Mouse (Mus musculus): ENCODE results near the gene Dph5. TPM values are rescaled to one million over a fixed set of nuclear protein-coding genes. Genes with fewer than 3 reads are reported as not detected.
A peak's percentile ranks its signal among the peaks of the same experiment; 100 is the strongest.
"Not testable (repeated sequence)": the region's sequence is repeated elsewhere in the genome, so short reads cannot be mapped to it uniquely, and the experiment has no call there.

The Dph5 gene
- 10 to 100 TPM; 12.1 to 12.4 TPM for total RNA-seq (2021)
- long read RNA-seq, experiment 1, transcript Dph5-201 (8 exons, 1,576 nt): major isoform, 7 of 14 reads
- long read RNA-seq, experiment 1, partial matches to known transcripts: 2 of 14 reads
- long read RNA-seq, experiment 1, other reads (novel, unspliced or antisense): 3 of 14 reads
- long read RNA-seq, experiment 2, partial matches to known transcripts: 1 of 6 reads
- long read RNA-seq, experiment 2, other reads (novel, unspliced or antisense): 0 of 6 reads

DNA sequence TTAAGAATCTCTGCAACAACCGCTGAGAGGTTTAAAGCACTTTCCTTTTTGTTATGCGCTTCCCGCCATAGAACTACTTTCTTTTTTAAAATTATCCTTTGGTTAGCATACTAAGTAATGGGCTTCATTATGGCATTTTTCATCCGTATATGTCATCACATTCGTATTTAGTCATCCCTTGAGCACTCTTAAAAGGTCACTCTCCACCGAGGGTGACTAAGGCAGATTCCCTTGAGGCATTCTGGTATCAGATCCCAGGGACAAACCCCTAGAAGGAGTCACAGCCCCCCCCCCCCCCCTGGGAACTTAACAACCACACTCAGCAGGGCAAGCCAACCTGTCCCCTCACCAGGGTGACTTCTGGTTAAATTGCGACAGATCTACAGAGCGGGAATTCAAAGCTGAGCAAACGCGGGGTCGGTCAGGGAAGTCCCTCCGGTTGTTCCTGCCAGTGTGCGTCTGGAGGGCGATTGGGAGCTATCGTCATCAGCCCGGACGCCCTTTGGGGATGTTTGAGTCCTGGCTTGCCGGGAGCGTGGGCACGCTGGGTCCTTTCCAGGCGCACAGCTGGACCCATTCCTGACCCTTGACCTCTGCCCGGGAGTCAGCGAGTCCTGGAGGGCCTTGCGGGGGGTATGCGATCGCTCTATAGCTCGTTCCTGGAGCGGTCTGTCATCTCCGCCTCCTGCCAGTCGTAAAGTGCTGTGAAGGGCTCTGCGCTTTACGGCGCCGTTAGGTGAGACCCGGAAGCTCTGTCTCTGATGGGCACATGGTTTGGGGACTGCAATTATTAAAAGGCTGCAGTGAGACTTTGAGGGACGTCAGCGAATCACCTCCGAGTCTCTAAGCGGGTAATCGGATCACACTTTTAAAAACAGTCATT, at the start of gene Dph5:
Dph5 (plus strand) TSS at position 411 of the 883 bp plus-strand sequence.
- DNase-seq (ENCODE audit: low spot score in 2 of 2): peak; percentile 93 to 96

GRCm38 (mm10) chr3:115844566-115844965, 43.1 kb upstream of the Dph5 start:
- DNase-seq (ENCODE audit: low spot score in 2 of 2): no peak

GRCm38 (mm10) chr3:115845032-115845618, 42.5 kb upstream of the Dph5 start:
- DNase-seq (ENCODE audit: low spot score in 2 of 2): no peak

DNA sequence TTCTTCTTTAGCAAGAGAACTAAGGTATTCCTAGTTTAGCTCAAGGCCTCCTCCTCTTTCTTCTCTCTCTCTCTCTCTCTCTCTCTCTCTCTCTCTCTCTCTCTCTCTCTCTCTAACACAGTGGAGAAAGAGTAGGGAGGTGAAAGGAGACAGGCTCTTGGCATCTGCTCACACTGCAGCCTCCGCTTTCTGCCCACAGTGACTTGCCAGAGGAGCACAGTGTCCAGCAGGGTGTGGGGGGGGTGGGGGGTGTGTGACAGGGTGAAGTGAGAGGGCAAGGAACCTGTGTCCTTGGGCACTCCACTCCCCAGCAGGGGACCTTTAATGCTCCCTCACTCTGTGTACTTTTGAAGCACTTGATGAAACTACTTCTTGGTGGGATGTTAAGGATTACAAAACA, 41.9 kb upstream of the Dph5 start:
- no peak for DNase-seq (ENCODE audit: low spot score in 2 of 2)

DNA sequence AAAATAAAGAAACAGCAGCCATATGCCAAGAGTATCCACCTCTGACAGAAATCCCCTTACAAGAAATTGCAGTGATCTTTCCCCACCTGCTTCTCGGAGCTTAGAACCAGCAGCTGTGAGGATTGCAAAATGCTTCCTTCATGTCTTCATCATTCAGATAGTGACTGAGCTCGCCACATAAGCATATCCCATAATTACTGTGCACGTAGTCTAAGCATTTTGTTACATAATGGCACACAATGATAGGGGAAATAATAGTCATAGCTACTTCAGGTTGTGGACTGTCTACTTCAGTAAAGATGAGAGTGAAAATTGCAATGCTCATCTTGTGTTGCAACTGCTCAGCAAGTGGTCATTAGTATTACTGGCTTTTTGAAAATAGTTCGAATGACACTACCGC, 41.5 kb upstream of the Dph5 start:
- no peak for DNase-seq (ENCODE audit: low spot score in 2 of 2)

DNA sequence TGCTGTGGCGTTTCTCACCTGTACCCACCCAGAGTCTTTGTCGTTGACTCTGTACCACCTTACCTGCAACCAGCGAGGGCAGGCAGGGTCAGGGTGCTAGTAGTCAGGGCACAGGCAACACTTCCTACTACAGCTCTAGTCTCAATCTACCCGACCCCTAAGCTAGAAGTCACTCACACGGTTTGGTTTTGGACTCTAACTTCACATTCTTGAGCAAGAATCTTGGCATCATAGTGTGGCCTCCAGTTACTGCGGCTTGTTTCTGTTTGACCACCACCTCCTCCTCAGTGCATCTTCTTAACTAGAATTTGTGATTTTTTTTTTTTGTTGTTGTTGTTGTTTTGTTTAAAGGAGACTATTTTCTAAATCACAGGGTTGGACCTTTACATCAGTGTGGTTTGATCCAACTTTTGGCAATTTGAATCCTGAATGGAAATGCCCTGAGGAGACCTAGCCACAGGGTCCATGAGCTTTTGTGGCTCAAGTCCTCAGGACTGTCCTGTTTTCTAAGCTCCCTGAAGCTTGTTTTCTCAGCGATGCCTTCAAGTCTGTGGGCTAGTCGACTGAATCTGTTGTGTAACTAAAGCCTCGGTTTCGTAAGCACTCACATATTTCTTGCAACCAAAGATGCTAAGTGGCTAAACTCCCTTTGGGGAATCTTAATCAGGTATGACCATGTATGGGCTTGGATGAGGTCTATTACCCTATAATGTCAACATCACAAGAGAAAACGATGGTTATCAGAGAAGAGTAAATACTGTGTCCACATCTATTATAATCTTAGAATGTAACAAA, 38.8 kb upstream of the Dph5 start:
- DNase-seq (ENCODE audit: low spot score in 2 of 2): no peak

- DNase-seq (ENCODE audit: low spot score in 2 of 2): no peak
These were observed 36.7 kb upstream of the Dph5 start for GRCm38 (mm10) chr3:115850946-115851345.

DNA sequence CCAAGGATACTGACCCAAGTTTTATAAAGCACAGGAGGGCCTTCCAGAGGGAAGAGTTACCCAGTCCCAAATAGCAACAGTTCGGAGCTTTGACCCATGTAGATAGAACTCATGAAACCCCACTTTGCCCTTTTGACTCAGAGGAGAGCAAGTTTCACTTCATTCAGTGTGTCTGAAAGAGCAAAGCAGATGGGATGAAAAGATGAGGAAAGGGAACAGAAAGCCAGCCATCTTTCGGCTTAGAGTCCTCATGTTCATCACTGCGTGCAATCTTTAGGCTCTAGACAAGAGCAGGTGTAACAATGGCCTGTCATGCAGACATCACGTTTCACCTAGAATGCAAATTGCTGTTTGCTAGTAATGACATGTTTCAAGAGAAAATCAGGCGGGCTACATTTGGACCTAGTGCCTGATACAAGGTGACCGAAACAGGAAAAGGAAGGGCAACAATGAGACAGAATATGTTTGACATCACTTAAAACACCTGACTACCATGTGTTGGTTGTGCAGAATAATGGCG, 32.9 kb upstream of the Dph5 start:
- DNase-seq (ENCODE audit: low spot score in 2 of 2): no peak

GRCm38 (mm10) chr3:115855576-115855975, 32.1 kb upstream of the Dph5 start:
- DNase-seq (ENCODE audit: low spot score in 2 of 2): peak in 1 of 2 experiments; percentile 2

DNA sequence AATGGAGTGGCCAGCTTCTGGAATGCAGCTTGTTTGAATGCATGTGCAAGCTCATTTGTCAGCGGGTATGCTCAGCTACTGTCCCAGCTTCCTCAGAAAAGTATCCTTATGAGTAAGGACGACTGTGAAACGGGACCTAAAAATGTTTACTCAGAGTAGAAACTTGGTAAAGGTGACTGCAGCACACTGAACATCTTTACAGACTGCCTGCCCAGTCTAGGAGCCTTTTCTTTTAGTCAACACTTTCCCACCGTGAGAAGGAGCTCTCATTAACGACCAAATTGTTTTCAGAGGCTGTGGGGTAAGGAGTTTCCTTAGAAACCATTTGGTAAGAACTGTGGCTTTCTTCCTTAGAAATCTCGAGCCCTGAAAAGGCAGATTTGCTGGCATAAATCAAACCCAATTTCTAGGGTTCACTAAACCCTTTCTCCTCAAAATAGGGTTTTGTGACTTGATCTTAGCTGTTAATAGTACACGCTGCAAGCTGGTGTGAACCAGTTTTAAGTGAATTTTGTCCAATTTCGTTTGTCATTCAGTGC, 31.1 kb upstream of the Dph5 start:
- DNase-seq (ENCODE audit: low spot score in 2 of 2): peak in 1 of 2 experiments; percentile 2

DNA sequence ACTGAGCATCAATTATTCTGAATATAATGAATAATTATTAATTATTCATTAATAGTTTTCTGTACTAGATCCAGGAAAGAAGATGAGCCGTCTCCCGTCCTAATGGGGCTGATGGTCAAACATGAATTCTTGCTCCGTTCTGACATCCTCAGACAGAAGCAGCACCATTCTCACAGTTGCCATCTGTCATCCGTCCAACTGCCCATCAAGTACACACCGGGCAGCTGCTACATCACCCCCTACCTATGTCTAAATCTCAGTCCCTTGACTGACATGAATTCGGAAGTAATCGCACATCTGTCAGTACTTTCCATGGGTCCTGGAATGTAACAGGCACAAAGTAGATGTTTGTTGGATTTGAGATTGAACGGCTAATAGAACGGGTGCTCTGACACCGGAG, 30.2 kb upstream of the Dph5 start:
- DNase-seq (ENCODE audit: low spot score in 2 of 2): no peak

GRCm38 (mm10) chr3:115858822-115859221, 28.8 kb upstream of the Dph5 start:
- DNase-seq (ENCODE audit: low spot score in 2 of 2): no peak

GRCm38 (mm10) chr3:115860780-115861179, 26.9 kb upstream of the Dph5 start:
- DNase-seq (ENCODE audit: low spot score in 2 of 2): not testable (repeated sequence)

- DNase-seq (ENCODE audit: low spot score in 2 of 2): no peak
These were observed 24.1 kb upstream of the Dph5 start for GRCm38 (mm10) chr3:115863487-115863886.

DNA sequence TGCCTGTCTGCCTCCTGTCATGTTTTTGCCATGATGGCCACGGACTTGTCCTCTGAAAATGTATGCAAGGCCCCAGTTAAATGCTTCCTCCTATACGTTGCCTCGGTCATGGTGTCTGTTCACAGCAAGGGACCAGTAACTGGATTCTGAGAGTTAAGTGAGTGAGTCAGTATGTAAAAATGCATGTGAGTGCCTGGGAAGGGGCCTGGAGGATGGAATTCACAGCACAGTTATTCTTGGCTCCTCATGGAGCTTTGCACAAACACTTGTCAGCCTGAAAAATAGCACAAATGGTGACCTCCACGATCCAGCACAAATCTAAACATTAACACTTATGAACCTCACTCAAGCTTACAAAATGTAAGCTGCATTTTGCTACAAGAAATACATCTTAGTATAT, 20.5 kb upstream of the Dph5 start:
- DNase-seq (ENCODE audit: low spot score in 2 of 2): no peak

- DNase-seq (ENCODE audit: low spot score in 2 of 2): no peak
These were observed 19.7 kb upstream of the Dph5 start for GRCm38 (mm10) chr3:115867901-115868300.

DNA sequence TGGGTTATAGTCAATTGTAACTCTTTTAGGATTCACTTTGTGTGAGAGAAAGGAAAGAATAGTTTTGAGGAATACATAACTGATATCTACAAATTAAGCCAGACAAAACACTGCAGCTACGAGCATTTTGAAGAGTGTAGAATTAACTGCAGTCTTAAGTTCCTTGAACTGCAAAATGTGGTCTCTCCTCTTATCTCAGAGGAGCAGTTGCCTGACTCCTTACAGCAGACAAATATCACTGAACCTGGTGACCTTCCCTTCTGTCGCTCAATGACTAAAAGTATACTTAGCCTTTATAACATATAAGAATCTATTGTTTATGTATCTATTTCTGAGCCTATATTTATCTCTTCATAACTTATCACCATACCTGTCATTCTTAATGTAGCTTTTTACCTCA, 18.3 kb upstream of the Dph5 start:
- no peak for DNase-seq (ENCODE audit: low spot score in 2 of 2)

GRCm38 (mm10) chr3:115875551-115875950, 12.1 kb upstream of the Dph5 start:
- DNase-seq (ENCODE audit: low spot score in 2 of 2): no peak

GRCm38 (mm10) chr3:115877133-115877532, 10.5 kb upstream of the Dph5 start:
- no peak for DNase-seq (ENCODE audit: low spot score in 2 of 2)

GRCm38 (mm10) chr3:115884086-115884485, 3.6 kb upstream of the Dph5 start:
- no peak for DNase-seq (ENCODE audit: low spot score in 2 of 2)
